Mouse (Mus musculus) MEL (cell line): ENCODE results near the gene Gli1. TPM values are rescaled to one million over a fixed set of nuclear protein-coding genes. Genes with fewer than 3 reads are reported as not detected.

ENCODE experiments used
- DNase-seq: peaks from one replicate; pipeline ENCODE4 v3.0.0; 2011; ENCODE audit warnings: low read depth, low spot score
- H3K27ac ChIP-seq: 2 replicates; pipeline ENCODE4 v1.5.1; 2012; ENCODE audit warnings: low read depth, mild to moderate bottlenecking, control low read depth, low read length, moderate library complexity; ENCODE audit not compliant: control insufficient read depth
- H3K27me3 ChIP-seq, 2 experiments: fragments of 150-350 bp in 1 of 2; sonication (generic) in 1 of 2; 2 replicates each; pipeline ENCODE4 v1.6.1; 2012; ENCODE audit warnings: low read length in 2 of 2, mild to moderate bottlenecking in 2 of 2, improper control_type of control experiment in 1 of 2, moderate library complexity in 1 of 2; ENCODE audit not compliant: insufficient read depth in 2 of 2, control insufficient read depth in 1 of 2
- H3K36me3 ChIP-seq, 2 experiments: 2 replicates each; pipeline ENCODE4 v1.6.1; 2012 to 2014; ENCODE audit warnings: low read length in 2 of 2, improper control_type of control experiment in 1 of 2, inconsistent platforms in 1 of 2, mild to moderate bottlenecking in 1 of 2; ENCODE audit not compliant: insufficient read depth in 2 of 2, control insufficient read depth in 1 of 2
- H3K4me1 ChIP-seq, 2 experiments: fragments of 150-350 bp in 1 of 2; sonication (generic) in 1 of 2; 2 replicates each; pipeline ENCODE4 v1.6.1; 2012; ENCODE audit warnings: low read length in 2 of 2, improper control_type of control experiment in 1 of 2, mild to moderate bottlenecking in 1 of 2; ENCODE audit not compliant: insufficient read depth in 2 of 2, control insufficient read depth in 1 of 2
- H3K4me3 ChIP-seq, 2 experiments: fragments of 150-350 bp in 1 of 2; sonication (generic) in 1 of 2; 2 replicates each; pipeline ENCODE4 v1.5.1; 2012; ENCODE audit warnings: low read depth in 2 of 2, low read length in 2 of 2, mild to moderate bottlenecking in 2 of 2, moderate library complexity in 2 of 2, control low read depth in 1 of 2, improper control_type of control experiment in 1 of 2; ENCODE audit not compliant: control insufficient read depth in 1 of 2, insufficient read depth in 1 of 2
- H3K79me2 ChIP-seq: 2 replicates; pipeline ENCODE4 v1.6.1; 2012; ENCODE audit warnings: mild to moderate bottlenecking, low read length, moderate library complexity; ENCODE audit not compliant: control insufficient read depth, poor library complexity, insufficient read depth
- H3K9ac ChIP-seq: 2 replicates; pipeline ENCODE4 v1.6.1; 2012; ENCODE audit warnings: low read depth, mild to moderate bottlenecking, control low read depth, low read length, moderate library complexity; ENCODE audit not compliant: control insufficient read depth, poor library complexity, severe bottlenecking
- H3K9me3 ChIP-seq: fragments of 150-350 bp; sonication (generic); replicated peaks from 2 replicates; pipeline ENCODE4 v1.6.1; 2012; ENCODE audit warnings: mild to moderate bottlenecking, low read length, improper control_type of control experiment, moderate library complexity; ENCODE audit not compliant: insufficient read depth
- BHLHE40 ChIP-seq: IDR thresholded peaks from 2 replicates; pipeline ENCODE4 v1.6.1; 2012; ENCODE audit warnings: low read depth, mild to moderate bottlenecking, inconsistent platforms, low read length, improper control_type of control experiment, borderline replicate concordance
- CHD1 ChIP-seq: IDR thresholded peaks from 2 replicates; pipeline ENCODE4 v1.6.1; 2012; ENCODE audit warnings: low read depth, mild to moderate bottlenecking, inconsistent platforms, low read length, improper control_type of control experiment
- CHD2 ChIP-seq: IDR thresholded peaks from 2 replicates; pipeline ENCODE4 v1.6.1; 2011; ENCODE audit warnings: low read length, improper control_type of control experiment
- CTCF ChIP-seq, 3 experiments: IDR thresholded peaks in 2 of 3; conservative IDR thresholded peaks in 1 of 3; 2 replicates each; pipeline ENCODE4 v1.5.1; 2011 to 2012; ENCODE audit warnings: low read length in 3 of 3, low read depth in 2 of 3, mild to moderate bottlenecking in 2 of 3, improper control_type of control experiment in 1 of 3, inconsistent platforms in 1 of 3, mixed read lengths in 1 of 3, moderate library complexity in 1 of 3; ENCODE audit not compliant: control insufficient read depth in 1 of 3, insufficient read depth in 1 of 3, poor library complexity in 1 of 3, severe bottlenecking in 1 of 3
- E2F4 ChIP-seq: IDR thresholded peaks from 2 replicates; pipeline ENCODE4 v1.6.1; 2011; ENCODE audit warnings: low read depth, low read length, improper control_type of control experiment, borderline replicate concordance
- ELF1 ChIP-seq: IDR thresholded peaks from 2 replicates; pipeline ENCODE4 v1.6.1; 2014; ENCODE audit warnings: low read depth, mild to moderate bottlenecking, inconsistent platforms, low read length, improper control_type of control experiment, moderate library complexity
- EP300 ChIP-seq, 2 experiments: IDR thresholded peaks; 2 replicates each; pipeline ENCODE4 v1.6.1; 2011; ENCODE audit warnings: improper control_type of control experiment in 2 of 2, low read length in 2 of 2, low read depth in 1 of 2, mild to moderate bottlenecking in 1 of 2
- ETS1 ChIP-seq: IDR thresholded peaks from 2 replicates; pipeline ENCODE4 v1.6.1; 2012; ENCODE audit warnings: low read depth, mild to moderate bottlenecking, inconsistent platforms, low read length, improper control_type of control experiment, moderate library complexity
- GABPA ChIP-seq: IDR thresholded peaks from 2 replicates; pipeline ENCODE4 v1.6.1; 2012; ENCODE audit warnings: low read depth, mild to moderate bottlenecking, inconsistent platforms, low read length, improper control_type of control experiment, moderate library complexity
- GATA1 ChIP-seq: IDR thresholded peaks from 2 replicates; pipeline ENCODE4 v1.6.1; 2011; ENCODE audit warnings: low read depth, low read length, improper control_type of control experiment
- HCFC1 ChIP-seq: IDR thresholded peaks from 2 replicates; pipeline ENCODE4 v1.6.1; 2012; ENCODE audit warnings: low read depth, mild to moderate bottlenecking, inconsistent platforms, low read length, improper control_type of control experiment, moderate library complexity
- JUND ChIP-seq: IDR thresholded peaks from 2 replicates; pipeline ENCODE4 v1.6.1; 2011; ENCODE audit warnings: low read depth, mild to moderate bottlenecking, improper control_type of control experiment, low read length
- KAT2A ChIP-seq: conservative IDR thresholded peaks from 2 replicates; pipeline ENCODE4 v1.6.1; 2012; ENCODE audit warnings: low read depth, low read length, improper control_type of control experiment, inconsistent platforms
- MAFK ChIP-seq: IDR thresholded peaks from 2 replicates; pipeline ENCODE4 v1.6.1; 2011; ENCODE audit warnings: low read depth, mild to moderate bottlenecking, low read length, improper control_type of control experiment, borderline replicate concordance
- MAX ChIP-seq: IDR thresholded peaks from 2 replicates; pipeline ENCODE4 v1.6.1; 2011; ENCODE audit warnings: low read length, improper control_type of control experiment
- MAZ ChIP-seq: IDR thresholded peaks from 2 replicates; pipeline ENCODE4 v1.6.1; 2012; ENCODE audit warnings: low read depth, mild to moderate bottlenecking, inconsistent platforms, low read length, improper control_type of control experiment
- MEF2A ChIP-seq: IDR thresholded peaks from 2 replicates; pipeline ENCODE4 v1.6.1; 2014; ENCODE audit warnings: low read depth, mild to moderate bottlenecking, inconsistent platforms, low read length, improper control_type of control experiment; ENCODE audit not compliant: poor library complexity, insufficient replicate concordance, severe bottlenecking; ENCODE audit errors: extremely low read depth
- MXI1 ChIP-seq: IDR thresholded peaks from 2 replicates; pipeline ENCODE4 v1.6.1; 2011; ENCODE audit warnings: mild to moderate bottlenecking, low read depth, low read length, improper control_type of control experiment
- MYB ChIP-seq: IDR thresholded peaks from 2 replicates; pipeline ENCODE4 v1.6.1; 2011; ENCODE audit warnings: mild to moderate bottlenecking, low read depth, low read length, improper control_type of control experiment
- MYC ChIP-seq: IDR thresholded peaks from 2 replicates; pipeline ENCODE4 v1.6.1; 2011; ENCODE audit warnings: low read depth, mild to moderate bottlenecking, low read length, improper control_type of control experiment, moderate library complexity
- NELFE ChIP-seq: IDR thresholded peaks from 2 replicates; pipeline ENCODE4 v1.6.1; 2011; ENCODE audit warnings: low read depth, low read length, improper control_type of control experiment
- NRF1 ChIP-seq: IDR thresholded peaks from 2 replicates; pipeline ENCODE4 v1.6.1; 2014; ENCODE audit warnings: low read depth, mild to moderate bottlenecking, inconsistent platforms, low read length, improper control_type of control experiment, moderate library complexity; ENCODE audit not compliant: poor library complexity, insufficient read depth, severe bottlenecking
- POLR2A ChIP-seq, 2 experiments: IDR thresholded peaks; 2 replicates each; pipeline ENCODE4 v1.6.1; 2011 to 2012; ENCODE audit warnings: low read length in 2 of 2, mild to moderate bottlenecking in 2 of 2, control low read depth in 1 of 2, improper control_type of control experiment in 1 of 2, low read depth in 1 of 2, moderate library complexity in 1 of 2; ENCODE audit not compliant: control insufficient read depth in 1 of 2, insufficient read depth in 1 of 2, poor library complexity in 1 of 2
- POLR2AphosphoS2 ChIP-seq: IDR thresholded peaks from 2 replicates; pipeline ENCODE4 v1.6.1; 2011; ENCODE audit warnings: low read length, improper control_type of control experiment
- POLR2AphosphoS5 ChIP-seq: IDR thresholded peaks from 2 replicates; pipeline ENCODE4 v1.6.1; 2012; ENCODE audit warnings: low read depth, borderline replicate concordance, mild to moderate bottlenecking, inconsistent platforms, low read length, moderate library complexity, mixed read lengths
- RAD21 ChIP-seq: IDR thresholded peaks from 2 replicates; pipeline ENCODE4 v1.6.1; 2011; ENCODE audit warnings: mild to moderate bottlenecking, low read depth, low read length, improper control_type of control experiment
- RCOR1 ChIP-seq: IDR thresholded peaks from 2 replicates; pipeline ENCODE4 v1.6.1; 2012; ENCODE audit warnings: low read depth, mild to moderate bottlenecking, inconsistent platforms, low read length, improper control_type of control experiment
- SIN3A ChIP-seq: IDR thresholded peaks from 2 replicates; pipeline ENCODE4 v1.6.1; 2012; ENCODE audit warnings: low read length, improper control_type of control experiment, inconsistent platforms
- SMC3 ChIP-seq: IDR thresholded peaks from 2 replicates; pipeline ENCODE4 v1.6.1; 2011; ENCODE audit warnings: low read depth, low read length, improper control_type of control experiment
- TAL1 ChIP-seq: IDR thresholded peaks from 2 replicates; pipeline ENCODE4 v1.6.1; 2012; ENCODE audit warnings: mild to moderate bottlenecking, inconsistent platforms, low read length, moderate library complexity, mixed read lengths
- TBP ChIP-seq: IDR thresholded peaks from 2 replicates; pipeline ENCODE4 v1.8.0; 2011; ENCODE audit warnings: low read depth, low read length, improper control_type of control experiment
- TCF12 ChIP-seq: IDR thresholded peaks from 2 replicates; pipeline ENCODE4 v1.6.1; 2014; ENCODE audit warnings: low read depth, mild to moderate bottlenecking, inconsistent platforms, low read length, improper control_type of control experiment, moderate library complexity
- UBTF ChIP-seq: IDR thresholded peaks from 2 replicates; pipeline ENCODE4 v1.6.1; 2012; ENCODE audit warnings: low read depth, mild to moderate bottlenecking, inconsistent platforms, low read length, improper control_type of control experiment, moderate library complexity, borderline replicate concordance; ENCODE audit not compliant: insufficient read depth
- USF1 ChIP-seq: IDR thresholded peaks from 2 replicates; pipeline ENCODE4 v1.6.1; 2014; ENCODE audit warnings: low read depth, mild to moderate bottlenecking, inconsistent platforms, low read length, improper control_type of control experiment, moderate library complexity
- ZC3H11A ChIP-seq: IDR thresholded peaks from 2 replicates; pipeline ENCODE4 v1.6.1; 2012; ENCODE audit warnings: low read depth, mild to moderate bottlenecking, inconsistent platforms, low read length, improper control_type of control experiment
- ZKSCAN1 ChIP-seq: IDR thresholded peaks from 2 replicates; pipeline ENCODE4 v1.6.1; 2012; ENCODE audit warnings: low read depth, mild to moderate bottlenecking, inconsistent platforms, low read length, improper control_type of control experiment, moderate library complexity
- ZMIZ1 ChIP-seq: IDR thresholded peaks from 2 replicates; pipeline ENCODE4 v1.6.1; 2012; ENCODE audit warnings: low read depth, mild to moderate bottlenecking, inconsistent platforms, low read length, improper control_type of control experiment, moderate library complexity
- ZNF384 ChIP-seq: IDR thresholded peaks from 2 replicates; pipeline ENCODE4 v1.6.1; 2012; ENCODE audit warnings: low read depth, mild to moderate bottlenecking, inconsistent platforms, low read length, improper control_type of control experiment
- polyA plus RNA-seq, 2 experiments: library from polyadenylated mRNA; stranded (reverse) in 1 of 2; unstranded in 1 of 2; fragments of >175 nt in 1 of 2; fragments of >200 nt in 1 of 2; gene quantifications; 2 replicates each; pipeline versions ENCODE4 v1.2.1 to v1.2.4; 2012; ENCODE audit warnings: low replicate concordance in 2 of 2, low read depth in 1 of 2; ENCODE audit not compliant: insufficient read length in 2 of 2, insufficient read depth in 1 of 2, missing spikeins in 1 of 2
- total RNA-seq: library from RNA; depleted of rRNA; stranded (reverse); fragments of 300-350 nt; gene quantifications from 2 replicates; pipeline ENCODE4 v1.2.3, GENCODE M21; 2012

Gene Gli1
- total and polyA plus RNA-seq, 3 experiments = 1.3 to 8.0 TPM; not detected in 1

- Histone ChIP-seq H3K4me1 (peaks cover 9 to 26% of the 10 kb centered on the region in 2 experiments), H3K27ac (peak overlapping the region; percentile 94), H3K4me3 (no peak overlapping the region), H3K9me3 (no peaks in the 10 kb centered on the region), H3K36me3 (peaks cover 0 to 18% of the 10 kb centered on the region in 2 experiments; a peak in 2 of 4 replicates), H3K27me3 (no peaks in the 10 kb centered on the region), H3K79me2 (no peaks in the 10 kb centered on the region), H3K9ac (peak overlapping the region; percentile 57; the same call in 1 of the 2 replicates)
- DNase-seq = peak; percentile 77
- TF ChIP-seq NRF1 (no peak), EP300 (IDR thresholded peaks at IDR 0.05; ENCODE audit: low read depth in 1 of 2, low read length in 2 of 2) (peak; percentile 75 to 84; a peak in 3 of 4 replicates), GABPA (no peak), MYB (0 out of 2 replicates have a peak, but pooled peaks have one; percentile 30), TBP (0 out of 2 replicates have a peak, but pooled peaks have one; percentile 38), BHLHE40 (peak; percentile 100), MAX (peak; percentile 98), USF1 (peak; percentile 94), CTCF (IDR thresholded peaks at IDR 0.05 in 2 of 3, conservative IDR thresholded peaks at IDR 0.05 in 1 of 3; ENCODE audit: control insufficient read depth in 1 of 3, insufficient read depth in 1 of 3, low read depth in 2 of 3, low read length in 3 of 3, poor library complexity in 1 of 3, severe bottlenecking in 1 of 3) (no peak), MYC (peak; percentile 98), RAD21 (no peak), HCFC1 (no peak), TAL1 (no peak), ZC3H11A (no peak), E2F4 (no peak), MEF2A (no peak), TCF12 (peak; percentile 70), ETS1 (peak; percentile 90), ZMIZ1 (no peak), RCOR1 (peak; percentile 58; the same call in 1 of the 2 replicates), ZKSCAN1 (no peak), ZNF384 (no peak), CHD1 (no peak), SMC3 (no peak), SIN3A (peak; percentile 89), CHD2 (no peak), NELFE (peak; percentile 27; the same call in 1 of the 2 replicates), JUND (no peak), POLR2AphosphoS2 (no peak), UBTF (no peak), POLR2AphosphoS5 (no peak), KAT2A (no peak), POLR2A (IDR thresholded peaks at IDR 0.05; ENCODE audit: control insufficient read depth in 1 of 2, insufficient read depth in 1 of 2, low read depth in 1 of 2, low read length in 2 of 2, poor library complexity in 1 of 2) (0 out of 4 replicates have a peak, but pooled peaks of 1 of the 2 experiments have one; percentile 24), GATA1 (peak; percentile 93), MAFK (no peak), MAZ (peak; percentile 44; the same call in 1 of the 2 replicates), ELF1 (no peak), MXI1 (peak; percentile 95)
Measured at GRCm38 (mm10) chr10:127317277-127317676, 24.5 kb downstream of the Gli1 start.
